Mouse (Mus musculus): ENCODE measurements around the gene Lmbrd2. TPM values are rescaled to one million over a fixed set of nuclear protein-coding genes. Genes with fewer than 3 reads are reported as not detected.

Lmbrd2 gene
- polyA plus RNA-seq, 1 experiment from 2014 or later = 5.0 TPM

DNA sequence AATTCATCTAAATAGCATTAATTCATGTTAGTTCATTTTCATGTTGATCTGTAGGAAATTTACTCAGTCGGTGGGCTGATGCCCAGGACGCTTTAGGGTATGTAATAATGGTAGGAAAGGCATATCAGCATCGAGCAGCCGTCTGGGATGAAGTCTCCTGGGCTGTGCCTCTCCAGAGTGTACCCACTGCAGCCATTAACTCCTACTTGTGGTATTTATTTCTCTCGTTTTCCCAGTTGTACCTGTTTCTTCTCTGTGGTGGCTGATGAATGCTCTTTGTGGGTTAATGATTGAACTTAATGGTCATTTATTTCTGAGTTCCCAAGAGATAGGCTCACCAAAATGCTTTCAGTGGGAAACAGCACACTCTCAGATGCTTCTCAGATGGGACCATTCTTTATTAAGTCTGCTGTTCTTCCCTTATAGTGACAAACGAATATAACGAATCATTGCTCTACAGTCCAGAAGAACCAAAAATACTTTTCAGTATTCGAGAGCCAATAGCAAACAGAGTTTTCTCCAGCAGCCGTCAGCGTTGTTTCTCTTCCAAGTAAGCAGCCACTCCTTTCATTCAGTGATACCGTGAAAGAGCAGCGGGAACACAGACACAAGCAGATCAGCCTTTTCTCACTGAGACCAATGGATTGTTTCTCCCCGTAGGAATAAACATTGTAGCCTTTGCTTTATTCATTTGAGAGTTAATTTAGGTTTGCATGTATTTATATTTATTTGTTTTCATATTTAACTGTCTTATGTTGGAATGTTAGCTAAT lies 33.9 kb upstream of the Lmbrd2 start:
- WGBS = 40% methylated on average over 13 of the region's 13 CpGs

DNA sequence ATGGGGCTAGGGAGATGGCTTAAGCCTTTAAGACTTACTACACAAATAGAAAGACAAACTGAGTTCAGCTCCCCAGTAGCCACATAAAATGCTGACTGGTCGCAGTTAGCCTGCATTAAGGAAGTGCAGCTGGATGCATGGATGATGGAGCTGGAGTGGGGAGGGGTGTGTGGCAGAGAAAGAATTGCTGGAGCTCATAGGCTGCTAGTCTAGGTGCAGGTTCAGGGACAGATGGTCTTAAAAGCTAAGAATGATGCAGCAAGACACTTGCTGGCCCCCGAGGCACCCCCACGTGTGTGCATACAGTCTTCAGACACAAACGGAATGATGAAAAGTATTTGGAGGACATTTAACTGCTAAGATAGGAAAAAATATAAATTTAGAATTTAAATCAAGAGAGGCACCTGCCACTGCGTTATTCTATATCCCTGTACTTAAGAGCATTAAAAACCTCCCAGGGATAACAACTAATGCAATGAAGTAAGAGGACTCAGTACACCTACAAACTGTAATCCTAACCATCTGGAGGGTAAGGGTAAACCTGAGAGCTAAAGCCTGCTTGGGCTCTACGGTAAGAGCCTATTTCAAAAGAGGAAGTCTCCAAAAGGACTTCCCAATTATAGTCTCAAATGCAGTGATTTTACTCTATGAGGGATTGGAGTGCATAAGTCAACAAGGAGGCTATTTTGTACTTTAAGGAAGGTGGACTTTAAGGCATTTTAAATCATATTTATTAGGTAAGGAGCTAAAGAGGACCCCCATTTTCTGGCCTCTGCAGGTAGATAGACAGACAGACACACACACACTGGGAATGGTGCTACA lies 29.6 kb upstream of the Lmbrd2 start:
- Histone ChIP-seq H3K9ac (ENCODE audit: low read depth, low read length) (no peak overlapping the region), H3K36me3 (ENCODE audit: control insufficient read depth, insufficient read depth) (peaks cover 36% of the 10 kb centered on the region), H3K9me3 (ENCODE audit: control insufficient read depth) (no peaks in the 10 kb centered on the region), H3K4me1 (replicated peaks; ENCODE audit: control insufficient read depth, insufficient read depth, low read length) (no peaks in the 10 kb centered on the region), H3K4me3 (ENCODE audit: low read depth, low read length) (no peak overlapping the region), H3K27me3 (replicated peaks; ENCODE audit: control insufficient read depth, insufficient read depth, low read length) (no peaks in the 10 kb centered on the region), H3K27ac (ENCODE audit: low read depth, low read length) (no peak overlapping the region), H3K4me2 (replicated peaks; ENCODE audit: low read depth) (no peak overlapping the region)
- WGBS = 84% methylated on average over 6 of the region's 6 CpGs
- TF ChIP-seq CTCF (IDR thresholded peaks at IDR 0.05; ENCODE audit: low read depth) = no peak
- no peak for ATAC-seq

More for the DNA sequence above, 33.9 kb upstream of the Lmbrd2 start:
- Histone ChIP-seq H3K27ac (ENCODE audit: low read depth, low read length) (no peak overlapping the region), H3K4me1 (replicated peaks; ENCODE audit: control insufficient read depth, insufficient read depth, low read length) (no peaks in the 10 kb centered on the region), H3K4me2 (replicated peaks; ENCODE audit: low read depth) (peak overlapping the region; percentile 24; the same call in 1 of the 2 replicates), H3K36me3 (ENCODE audit: control insufficient read depth, insufficient read depth) (peaks cover 39% of the 10 kb centered on the region), H3K4me3 (ENCODE audit: low read depth, low read length) (no peak overlapping the region), H3K27me3 (replicated peaks; ENCODE audit: control insufficient read depth, insufficient read depth, low read length) (no peaks in the 10 kb centered on the region), H3K9me3 (ENCODE audit: control insufficient read depth) (no peaks in the 10 kb centered on the region), H3K9ac (ENCODE audit: low read depth, low read length) (no peak overlapping the region)
- TF ChIP-seq CTCF (IDR thresholded peaks at IDR 0.05; ENCODE audit: low read depth) = no peak
- ATAC-seq = no peak

DNA sequence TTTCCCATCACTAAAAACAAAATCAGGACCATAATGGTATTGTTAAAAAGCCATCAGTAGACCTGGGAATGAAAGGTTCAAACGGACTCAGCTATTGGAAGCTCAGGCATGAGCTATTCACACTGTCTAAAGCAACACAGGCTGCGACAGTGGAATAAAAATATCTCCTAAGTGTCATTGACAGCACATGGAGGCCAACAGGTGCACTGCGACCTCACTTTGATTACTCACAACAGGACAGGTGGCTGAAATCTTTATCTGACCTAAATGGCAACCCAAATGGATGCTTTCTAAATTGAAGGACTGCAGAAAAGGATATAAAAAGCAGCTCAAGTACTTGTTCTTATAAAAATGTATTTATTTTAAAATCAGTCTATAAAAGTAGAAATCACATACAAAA lies 28.7 kb upstream of the Lmbrd2 start:
- Histone ChIP-seq H3K27me3 (replicated peaks; ENCODE audit: control insufficient read depth, insufficient read depth, low read length) (no peaks in the 10 kb centered on the region), H3K9ac (ENCODE audit: low read depth, low read length) (no peak overlapping the region), H3K4me3 (ENCODE audit: low read depth, low read length) (no peak overlapping the region), H3K9me3 (ENCODE audit: control insufficient read depth) (no peaks in the 10 kb centered on the region), H3K4me2 (replicated peaks; ENCODE audit: low read depth) (no peak overlapping the region), H3K27ac (ENCODE audit: low read depth, low read length) (no peak overlapping the region), H3K36me3 (ENCODE audit: control insufficient read depth, insufficient read depth) (peaks cover 39% of the 10 kb centered on the region), H3K4me1 (replicated peaks; ENCODE audit: control insufficient read depth, insufficient read depth, low read length) (no peaks in the 10 kb centered on the region)
- ATAC-seq = no peak
- 78% methylated on average over 3 of the region's 3 CpGs for WGBS
- no peak for TF ChIP-seq CTCF (IDR thresholded peaks at IDR 0.05; ENCODE audit: low read depth)

DNA sequence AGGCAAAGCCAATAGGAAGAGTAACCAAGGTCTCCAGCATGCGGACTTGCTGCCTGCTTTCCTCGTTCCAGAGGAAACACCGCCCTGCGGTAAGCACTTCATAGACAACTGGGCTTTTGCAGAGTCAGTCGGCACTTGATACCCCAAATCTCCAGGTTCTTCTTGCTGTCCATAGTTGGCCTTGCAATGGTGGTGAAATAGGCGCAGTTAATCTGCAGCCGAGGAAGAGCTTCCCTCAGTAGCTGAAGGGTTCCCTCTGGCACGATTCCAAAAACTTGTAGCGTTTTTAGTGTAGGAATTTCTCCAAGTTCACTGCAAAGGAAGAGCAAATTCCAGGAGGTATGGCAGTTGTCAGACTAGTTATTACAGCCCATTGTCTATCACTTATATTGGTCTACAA lies 26.8 kb upstream of the Lmbrd2 start:
- Histone ChIP-seq H3K27ac (ENCODE audit: low read depth, low read length) (no peak overlapping the region; the same call in 1 of the 2 replicates), H3K4me3 (ENCODE audit: low read depth, low read length) (no peak overlapping the region), H3K9ac (ENCODE audit: low read depth, low read length) (no peak overlapping the region), H3K9me3 (ENCODE audit: control insufficient read depth) (no peaks in the 10 kb centered on the region), H3K27me3 (replicated peaks; ENCODE audit: control insufficient read depth, insufficient read depth, low read length) (no peaks in the 10 kb centered on the region), H3K36me3 (ENCODE audit: control insufficient read depth, insufficient read depth) (peaks cover 40% of the 10 kb centered on the region), H3K4me2 (replicated peaks; ENCODE audit: low read depth) (no peak overlapping the region), H3K4me1 (replicated peaks; ENCODE audit: control insufficient read depth, insufficient read depth, low read length) (no peaks in the 10 kb centered on the region)
- 62% methylated on average over 9 of the region's 9 CpGs for WGBS
- no peak for TF ChIP-seq CTCF (IDR thresholded peaks at IDR 0.05; ENCODE audit: low read depth)
- ATAC-seq = no peak

- peaks cover 45% of the 10 kb centered on the region for H3K36me3 ChIP-seq (ENCODE audit: control insufficient read depth, insufficient read depth)
- no peaks in the 10 kb centered on the region for H3K27me3 ChIP-seq (replicated peaks; ENCODE audit: control insufficient read depth, insufficient read depth, low read length)
- no peak overlapping the region for H3K4me2 ChIP-seq (replicated peaks; ENCODE audit: low read depth)
- no peak overlapping the region for H3K4me3 ChIP-seq (ENCODE audit: low read depth, low read length)
- no peaks in the 10 kb centered on the region for H3K9me3 ChIP-seq (ENCODE audit: control insufficient read depth)
- H3K27ac ChIP-seq (ENCODE audit: low read depth, low read length) = no peak overlapping the region
- H3K9ac ChIP-seq (ENCODE audit: low read depth, low read length) = no peak overlapping the region
- WGBS = 47% methylated on average over 4 of the region's 4 CpGs
- no peak for TF ChIP-seq CTCF (IDR thresholded peaks at IDR 0.05; ENCODE audit: low read depth)
- H3K4me1 ChIP-seq (replicated peaks; ENCODE audit: control insufficient read depth, insufficient read depth, low read length) = no peaks in the 10 kb centered on the region
- ATAC-seq = 0 out of 2 replicates have a peak, but pooled peaks have one; percentile 21
Observed at GRCm38 (mm10) chr15:9114131-9114530, 26.2 kb upstream of the Lmbrd2 start.

DNA sequence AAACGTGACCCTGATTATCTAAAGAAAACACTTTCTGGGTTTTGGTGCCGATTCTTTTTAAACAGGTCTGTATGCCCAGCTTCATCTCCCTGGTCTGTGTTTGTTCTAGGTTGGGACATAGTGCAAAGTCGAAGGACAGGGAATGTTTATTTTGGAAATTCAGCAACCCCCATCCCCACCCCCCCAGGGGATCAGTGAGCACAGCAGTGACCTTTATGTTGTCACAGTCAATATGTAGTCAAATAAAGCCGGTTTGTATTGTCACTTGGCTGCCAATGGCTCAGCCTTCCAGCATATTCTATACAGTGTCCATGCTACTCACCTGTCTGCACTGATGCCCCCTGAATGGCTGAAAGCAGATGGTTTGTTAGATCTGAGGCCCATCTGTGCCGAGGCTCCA lies 25.8 kb upstream of the Lmbrd2 start:
- Histone ChIP-seq H3K27ac (ENCODE audit: low read depth, low read length) (no peak overlapping the region; the same call in 1 of the 2 replicates), H3K36me3 (ENCODE audit: control insufficient read depth, insufficient read depth) (peaks cover 47% of the 10 kb centered on the region), H3K4me1 (replicated peaks; ENCODE audit: control insufficient read depth, insufficient read depth, low read length) (no peaks in the 10 kb centered on the region), H3K27me3 (replicated peaks; ENCODE audit: control insufficient read depth, insufficient read depth, low read length) (no peaks in the 10 kb centered on the region), H3K4me2 (replicated peaks; ENCODE audit: low read depth) (no peak overlapping the region), H3K9ac (ENCODE audit: low read depth, low read length) (no peak overlapping the region), H3K9me3 (ENCODE audit: control insufficient read depth) (no peaks in the 10 kb centered on the region), H3K4me3 (ENCODE audit: low read depth, low read length) (no peak overlapping the region)
- no peak for TF ChIP-seq CTCF (IDR thresholded peaks at IDR 0.05; ENCODE audit: low read depth)
- ATAC-seq = no peak
- WGBS = 31% methylated on average over 5 of the region's 5 CpGs
